Mouse (Mus musculus): ENCODE measurements at regions not wholly inside any gene's neighbourhood (a gene's known extent, or its start where the extent isn't known, plus 50 kb on each side); places are given as distances from the start of the nearest gene placed in this dataset.

GRCm38 (mm10) chr4:105962542-105962941 lies 172.9 kb downstream of the Gm12728 start:
- TF ChIP-seq CTCF (IDR thresholded peaks at IDR 0.05; ENCODE audit: borderline replicate concordance, extremely low read depth, insufficient read depth, insufficient read length), result no peak
- TF ChIP-seq POLR2A (IDR thresholded peaks at IDR 0.05; ENCODE audit: borderline replicate concordance, extremely low read depth, insufficient read depth, insufficient read length, poor library complexity, severe bottlenecking), result no peak
